Mouse (Mus musculus) T-cell, adult 66 days (primary cell): ENCODE measurements around the gene Olfr1362. TPM values are rescaled to one million over a fixed set of nuclear protein-coding genes. Genes with fewer than 3 reads are reported as not detected.

Source experiments
- total RNA-seq, 2 experiments: library from RNA; stranded (reverse); gene quantifications; 3 replicates in 1 of 2; 4 replicates in 1 of 2; pipeline ENCODE4 v1.2.4; 2023

Gene Olfr1362
- not detected for total RNA-seq

GRCm38 (mm10) chr13:21613922-21614321 is at the start of gene Olfr1362:
TSS of gene Olfr1362 (minus strand) at chr13:21614022.

GRCm38 (mm10) chr13:21663286-21663685 is 49.5 kb upstream of the Olfr1362 start, which contains the start of gene Olfr1361:
TSS of gene Olfr1361 (minus strand) at chr13:21663386.

GRCm38 (mm10) chr13:21642418-21642817 is 28.6 kb upstream of the Olfr1362 start, which contains the start of gene Olfr11:
TSS of gene Olfr11 (minus strand) at chr13:21642518.

GRCm38 (mm10) chr13:21581659-21582058 is 32.2 kb downstream of the Olfr1362 start, which contains the start of gene Olfr1364:
TSS of gene Olfr1364 (minus strand) at chr13:21581759.

Other genes with a start within 250 kb of the Olfr1362 start
- 10 to 100 TPM; 60.5 to 74.8 TPM for gene Zkscan3, start 211.3 kb downstream of the Olfr1362 start, total RNA-seq
- under 1 TPM; 0.73 to 0.98 TPM for gene Pgbd1, start 173.0 kb downstream of the Olfr1362 start, total RNA-seq
- 10 to 100 TPM; 54.1 to 55.3 TPM for gene Zscan26, start 160.3 kb downstream of the Olfr1362 start, total RNA-seq
- not detected for gene Nkapl, start 145.5 kb downstream of the Olfr1362 start, total RNA-seq
- not detected for gene Zkscan4, start 135.1 kb downstream of the Olfr1362 start, total RNA-seq
- not detected for gene Gm10065, start 134.6 kb downstream of the Olfr1362 start, total RNA-seq
- gene AK157302, start 118.8 kb downstream of the Olfr1362 start, total RNA-seq = 1 to 10 TPM; 4.4 to 5.9 TPM
- gene Gm11273, start 112.6 kb downstream of the Olfr1362 start, total RNA-seq = 10 to 100 TPM; 10.6 to 15.1 TPM
- 10 to 100 TPM; 11.1 to 11.3 TPM for gene Zkscan8, start 82.9 kb downstream of the Olfr1362 start, total RNA-seq
- not detected for gene Olfr1366, start 71.2 kb downstream of the Olfr1362 start, total RNA-seq
- gene Olfr1535, start 54.1 kb downstream of the Olfr1362 start, total RNA-seq = not detected
- gene Olfr1364, start 32.3 kb downstream of the Olfr1362 start, total RNA-seq = not detected
- not detected for gene Olfr11, start 28.5 kb upstream of the Olfr1362 start, total RNA-seq
- not detected for gene Olfr1361, start 49.4 kb upstream of the Olfr1362 start, total RNA-seq
- gene Olfr1360, start 63.4 kb upstream of the Olfr1362 start, total RNA-seq = not detected
- not detected for gene Olfr1359, start 84.1 kb upstream of the Olfr1362 start, total RNA-seq
- 100 to 1,000 TPM in 1 of 2 experiments, 10 to 100 TPM in 1; 41.0 to 101 TPM for gene Hist1h2bl, start 102.1 kb upstream of the Olfr1362 start, total RNA-seq
- gene Hist1h2ai, start 102.4 kb upstream of the Olfr1362 start, total RNA-seq = 10 to 100 TPM; 69.0 to 85.5 TPM
- gene Hist1h3h, start 103.6 kb upstream of the Olfr1362 start, total RNA-seq = 100 to 1,000 TPM in 1 of 2 experiments, 10 to 100 TPM in 1; 63.3 to 163 TPM
- gene Hist1h2bm, start 108.0 kb upstream of the Olfr1362 start, total RNA-seq = 10 to 100 TPM in 1 of 2 experiments, 1 to 10 TPM in 1; 9.3 to 35.0 TPM
- gene Hist1h4j, start 121.0 kb upstream of the Olfr1362 start, total RNA-seq = 10 to 100 TPM in 1 of 2 experiments, 1 to 10 TPM in 1; 9.9 to 32.0 TPM
- 100 to 1,000 TPM; 339 to 539 TPM for gene Hist1h4k, start 136.5 kb upstream of the Olfr1362 start, total RNA-seq
- gene Hist1h2ak, start 139.8 kb upstream of the Olfr1362 start, total RNA-seq = 10 to 100 TPM; 34.6 to 52.1 TPM
- 100 to 1,000 TPM in 1 of 2 experiments, 10 to 100 TPM in 1; 62.8 to 108 TPM for gene Hist1h2bn, start 140.1 kb upstream of the Olfr1362 start, total RNA-seq
- 10 to 100 TPM; 20.5 to 68.4 TPM for gene Hist1h1b, start 166.6 kb upstream of the Olfr1362 start, total RNA-seq
- 100 to 1,000 TPM in 1 of 2 experiments, 10 to 100 TPM in 1; 89.3 to 207 TPM for gene Hist1h3i, start 169.3 kb upstream of the Olfr1362 start, total RNA-seq
- gene Hist1h2an, start 173.2 kb upstream of the Olfr1362 start, total RNA-seq = 10 to 100 TPM in 1 of 2 experiments, 1 to 10 TPM in 1; 8.2 to 18.6 TPM
- 10 to 100 TPM; 22.1 to 55.1 TPM for gene Hist1h2bp, start 173.4 kb upstream of the Olfr1362 start, total RNA-seq
- gene Hist1h2bq, start 196.2 kb upstream of the Olfr1362 start, total RNA-seq = 100 to 1,000 TPM in 1 of 2 experiments, 10 to 100 TPM in 1; 85.1 to 138 TPM
- 100 to 1,000 TPM; 104 to 232 TPM for gene Hist1h2ao, start 196.4 kb upstream of the Olfr1362 start, total RNA-seq
- 100 to 1,000 TPM; 266 to 341 TPM for gene Hist1h4m, start 197.7 kb upstream of the Olfr1362 start, total RNA-seq
- 100 to 1,000 TPM in 1 of 2 experiments, 10 to 100 TPM in 1; 17.4 to 191 TPM for gene Hist1h4n, start 218.2 kb upstream of the Olfr1362 start, total RNA-seq
- gene Hist1h2ap, start 219.5 kb upstream of the Olfr1362 start, total RNA-seq = 10 to 100 TPM; 52.5 to 94.4 TPM
- 100 to 1,000 TPM in 1 of 2 experiments, 10 to 100 TPM in 1; 85.9 to 136 TPM for gene Hist1h2br, start 219.7 kb upstream of the Olfr1362 start, total RNA-seq